Mouse (Mus musculus) adrenal gland, postnatal 36 days (tissue): ENCODE measurements around the gene Mark2. TPM values are rescaled to one million over a fixed set of nuclear protein-coding genes. Genes with fewer than 3 reads are reported as not detected.
"Not testable (repeated sequence)": the region's sequence is repeated elsewhere in the genome, so short reads cannot be mapped to it uniquely, and the experiment has no call there.

Source experiments
- DNase-seq, 2 experiments: peaks; one replicate each; pipeline ENCODE4 v3.0.0; 2021; ENCODE audit warnings: mixed read lengths in 1 of 2
- long read RNA-seq, 2 experiments: library from polyadenylated mRNA; stranded (forward); transcript quantifications; one replicate each; pipeline ENCODE4 v2.0.0; 2021; ENCODE audit warnings: borderline sequencing depth in 2 of 2
- total RNA-seq, 2 experiments: library from RNA; stranded (reverse); gene quantifications; 2 replicates each; pipeline ENCODE4 v1.2.3; 2021

Mark2 gene
- 10 to 100 TPM; 71.9 to 76.4 TPM for total RNA-seq
- long read RNA-seq, experiment 1, full-length matches to known transcripts, result 26 of 44 reads
- long read RNA-seq, experiment 1, partial matches to known transcripts, result 3 of 44 reads
- long read RNA-seq, experiment 1, other reads (novel, unspliced or antisense), result 15 of 44 reads
- long read RNA-seq, experiment 2, full-length matches to known transcripts, result 13 of 24 reads
- long read RNA-seq, experiment 2, partial matches to known transcripts, result 0 of 24 reads
- long read RNA-seq, experiment 2, other reads (novel, unspliced or antisense), result 11 of 24 reads

GRCm38 (mm10) chr19:7341512-7342397, at the start of gene Mark2:
TSS of gene Mark2 (minus strand) at chr19:7341860.
- DNase-seq, result peak; percentile 99

DNA sequence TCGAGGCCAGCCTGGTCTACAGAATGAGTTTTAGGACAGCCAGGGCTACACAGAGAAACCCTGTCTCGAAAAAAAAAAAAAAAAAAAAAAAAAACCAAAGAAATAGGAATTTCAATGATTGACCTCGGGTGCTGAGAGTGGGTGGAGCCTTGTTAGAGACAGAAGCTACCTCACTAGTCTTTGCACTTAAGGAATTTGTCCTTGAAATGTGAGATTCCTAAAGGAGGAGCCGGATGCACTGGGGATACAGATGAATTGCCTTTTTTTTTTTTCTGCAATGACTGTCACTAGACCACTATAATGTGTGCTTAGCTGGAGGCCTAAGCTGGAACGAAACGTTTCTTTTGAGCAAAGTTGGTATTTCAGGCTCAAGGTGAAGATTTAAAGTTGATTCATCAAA, 46.8 kb upstream of the Mark2 start:
- no peak for DNase-seq

DNA sequence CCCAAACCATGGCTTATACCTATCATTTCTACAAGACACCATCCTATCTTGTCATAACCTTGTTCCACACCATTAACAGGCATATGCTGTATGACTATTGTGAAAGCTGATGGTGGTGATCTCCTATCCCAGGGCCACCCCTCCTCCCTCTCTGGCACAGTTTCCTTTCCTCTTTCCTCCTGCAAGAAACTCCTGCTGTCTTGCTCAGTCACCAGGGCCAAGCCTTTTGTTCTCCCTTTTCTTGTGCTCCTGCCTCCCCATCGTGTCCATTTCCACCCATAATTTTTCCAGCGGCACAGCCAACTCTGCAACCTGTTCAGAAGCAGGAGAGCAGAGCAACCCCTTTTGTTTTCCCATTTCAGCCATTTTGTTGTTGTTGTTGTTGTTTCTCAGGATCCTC, 44.4 kb upstream of the Mark2 start:
- no peak for DNase-seq

- peak; percentile 100 for DNase-seq
Measured at GRCm38 (mm10) chr19:7382903-7383865, 41.5 kb upstream of the Mark2 start, which contains the start of gene Spindoc. TSS of gene Spindoc (minus strand) at chr19:7382994.

DNA sequence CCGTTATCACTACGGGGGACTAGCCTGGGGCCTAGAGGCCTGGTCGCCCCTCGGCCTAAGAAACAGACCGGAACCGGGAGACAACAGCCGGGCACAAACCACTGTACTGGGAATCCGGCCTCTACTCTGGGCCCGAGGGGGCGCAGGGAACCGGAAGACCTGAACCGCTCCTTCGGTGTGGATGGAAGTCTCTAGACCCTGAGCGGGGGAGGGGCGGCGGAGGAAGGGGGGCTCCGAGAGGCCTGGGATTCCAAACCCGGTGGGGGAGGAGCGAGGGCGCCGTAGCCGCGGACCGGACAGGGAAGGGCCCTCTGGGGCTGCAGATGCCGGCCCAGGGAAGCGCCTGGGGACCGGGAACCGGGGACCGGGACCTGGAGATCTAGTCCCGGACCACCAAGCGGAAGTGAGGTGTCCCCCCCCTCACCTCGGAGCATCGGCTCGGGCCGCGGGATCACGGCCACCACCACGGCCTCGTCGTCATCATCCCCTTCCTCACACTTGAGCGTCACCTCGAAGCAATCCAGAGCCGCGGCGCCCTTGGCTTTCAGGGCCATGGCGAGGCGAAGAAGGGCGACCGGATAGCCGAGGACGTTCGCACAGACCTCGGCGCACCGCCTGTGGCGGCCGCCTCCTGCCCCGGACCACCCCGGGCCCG, 40.7 kb upstream of the Mark2 start:
- peak; percentile 68 to 78 for DNase-seq

GRCm38 (mm10) chr19:7381906-7382247, 40.2 kb upstream of the Mark2 start:
- DNase-seq, result no peak

GRCm38 (mm10) chr19:7377639-7378038, 36.0 kb upstream of the Mark2 start:
- DNase-seq, result no peak

DNA sequence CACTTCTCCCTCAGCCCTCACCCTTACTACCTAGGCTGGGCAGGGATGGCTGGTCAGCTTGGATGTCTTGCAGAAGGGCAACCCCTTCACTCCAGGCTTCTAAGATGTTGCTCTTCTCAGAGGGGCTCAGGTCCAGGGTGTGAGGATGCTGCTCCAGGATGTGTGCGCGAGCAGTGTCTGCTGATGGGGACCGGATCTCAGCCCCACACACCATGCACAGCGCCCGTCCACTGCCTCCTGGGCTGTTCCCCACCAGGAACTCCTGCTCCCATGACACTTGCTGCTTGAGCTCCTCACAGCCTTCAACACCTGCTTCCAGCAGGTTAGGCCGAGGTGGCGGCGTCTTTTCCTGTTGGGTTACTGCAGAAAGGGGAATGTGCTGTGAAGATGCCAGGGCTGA, 32.8 kb upstream of the Mark2 start:
- DNase-seq, result no peak

DNA sequence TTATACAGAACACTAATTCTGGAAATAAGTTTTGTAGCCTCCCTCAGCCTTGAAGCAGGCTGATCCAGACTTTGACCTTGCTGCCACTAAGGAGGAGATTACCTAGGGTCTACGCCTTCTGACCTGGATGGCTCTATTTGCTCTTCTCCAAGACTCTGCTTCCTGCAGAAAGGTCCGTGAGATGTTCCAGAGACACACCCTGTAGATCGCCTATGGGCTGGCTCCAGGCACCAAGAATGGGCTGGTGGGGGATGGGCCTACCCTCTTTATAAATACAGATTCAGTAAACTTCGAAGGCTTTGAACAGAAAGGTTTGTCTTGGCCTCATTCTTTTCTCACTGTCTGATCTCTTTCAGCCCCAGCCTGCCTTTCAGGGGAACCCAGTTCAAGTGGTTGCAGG, 27.8 kb upstream of the Mark2 start:
- not testable (repeated sequence) for DNase-seq

DNA sequence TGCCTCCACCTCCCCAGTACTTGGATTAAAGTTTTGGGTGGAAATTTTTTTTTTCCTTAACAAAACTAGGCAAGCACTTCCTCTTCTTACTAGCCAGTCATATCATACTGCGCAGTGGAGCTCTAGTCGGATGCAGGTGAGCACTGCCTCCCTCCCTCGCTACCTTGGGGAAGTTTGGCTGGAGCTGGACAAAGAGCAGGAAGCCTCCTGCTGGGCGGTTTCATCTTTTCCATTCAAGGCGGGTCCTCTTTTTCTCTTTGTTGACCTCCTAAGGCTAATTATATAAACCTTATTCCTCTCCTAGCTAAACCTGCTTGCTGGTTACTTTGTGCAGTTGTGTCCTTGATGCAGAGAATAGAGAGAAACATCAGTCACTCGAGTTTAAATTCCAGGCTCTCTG, 12.0 kb upstream of the Mark2 start:
- no peak for DNase-seq

DNA sequence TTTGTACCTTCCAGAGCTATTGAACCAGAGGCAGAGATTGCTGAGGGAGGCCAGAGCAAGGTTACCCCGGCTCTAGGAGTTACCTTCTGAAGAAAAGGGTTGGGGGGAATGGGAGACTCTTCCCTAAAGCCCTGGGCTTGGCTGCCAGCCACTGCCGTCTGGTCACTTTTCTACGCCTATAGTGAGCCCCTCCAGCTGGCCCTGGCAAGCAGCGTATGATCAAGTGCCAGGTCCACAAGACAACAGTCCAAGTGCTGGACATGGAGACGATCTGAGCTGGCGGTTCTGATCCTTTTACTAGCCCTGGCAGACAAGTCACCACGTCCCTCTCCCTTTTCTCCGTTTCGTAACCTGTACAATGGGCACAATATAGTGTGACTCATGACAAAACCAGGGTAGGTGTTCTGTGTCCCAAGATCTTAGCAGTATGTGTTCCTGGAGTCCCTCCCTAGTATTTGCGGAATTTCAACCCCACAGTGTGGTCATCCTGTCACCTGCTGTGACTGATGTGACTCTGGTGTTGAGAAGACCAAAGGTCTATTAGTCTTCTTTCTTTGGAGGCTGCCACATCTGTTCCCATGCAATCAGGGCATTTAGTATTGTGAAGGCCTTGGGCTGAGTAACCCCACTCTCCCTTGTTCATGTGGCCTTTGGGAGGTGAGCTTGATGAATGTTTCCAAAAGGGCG, 11.3 kb upstream of the Mark2 start:
- DNase-seq, result no peak

DNA sequence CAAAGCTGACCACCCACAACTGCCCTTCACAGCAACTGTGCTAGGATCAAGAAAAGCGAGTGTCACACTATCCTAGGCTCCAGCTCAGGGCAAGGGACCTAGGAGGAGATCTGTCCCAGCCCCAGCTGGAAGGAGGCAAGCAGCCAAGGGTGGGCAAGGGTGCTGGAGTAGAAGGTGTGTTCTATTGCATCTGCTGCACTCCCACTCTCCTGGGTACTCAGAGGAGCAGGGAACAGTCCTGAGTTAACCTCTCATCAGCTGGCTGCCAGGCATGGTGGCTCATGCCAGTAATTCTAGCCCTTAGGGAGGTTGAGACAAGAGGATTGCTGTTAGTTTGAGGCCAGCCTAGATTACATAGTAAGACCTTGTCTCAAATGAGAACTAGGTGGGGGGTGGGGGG, 8.3 kb upstream of the Mark2 start:
- peak in 1 of 2 experiments; percentile 47 for DNase-seq

- peak; percentile 22 to 46 for DNase-seq
Measured at GRCm38 (mm10) chr19:7345235-7345755, 3.6 kb upstream of the Mark2 start.

DNA sequence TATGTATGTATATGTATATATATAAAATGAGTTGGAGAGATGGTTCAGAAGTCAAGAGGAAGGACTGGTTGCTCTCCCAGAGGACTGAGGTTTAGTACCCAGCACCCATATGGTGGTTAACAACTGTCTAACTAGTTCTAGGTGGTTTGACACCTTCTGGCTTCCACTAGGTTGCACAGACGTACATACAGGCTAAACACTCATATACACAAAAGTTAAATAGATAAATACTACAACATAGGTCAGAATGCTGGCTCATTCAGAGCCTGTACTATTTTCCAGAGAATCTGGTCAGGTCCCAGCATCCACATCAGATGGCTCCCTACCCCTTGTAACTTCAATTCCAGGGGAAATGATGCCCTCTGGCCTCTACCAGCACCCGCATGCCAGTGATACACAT, 986 bp upstream of the Mark2 start:
- no peak for DNase-seq

GRCm38 (mm10) chr19:7340780-7341475, 732 bp downstream of the Mark2 start:
- peak in 1 of 2 experiments; percentile 23 for DNase-seq

GRCm38 (mm10) chr19:7340371-7340779, 1.3 kb downstream of the Mark2 start:
- DNase-seq, result peak; percentile 29 to 33

GRCm38 (mm10) chr19:7339867-7340266, 1.8 kb downstream of the Mark2 start:
- DNase-seq, result no peak

- DNase-seq, result peak; percentile 61 to 68
Measured at GRCm38 (mm10) chr19:7339026-7339425, 2.6 kb downstream of the Mark2 start.

DNA sequence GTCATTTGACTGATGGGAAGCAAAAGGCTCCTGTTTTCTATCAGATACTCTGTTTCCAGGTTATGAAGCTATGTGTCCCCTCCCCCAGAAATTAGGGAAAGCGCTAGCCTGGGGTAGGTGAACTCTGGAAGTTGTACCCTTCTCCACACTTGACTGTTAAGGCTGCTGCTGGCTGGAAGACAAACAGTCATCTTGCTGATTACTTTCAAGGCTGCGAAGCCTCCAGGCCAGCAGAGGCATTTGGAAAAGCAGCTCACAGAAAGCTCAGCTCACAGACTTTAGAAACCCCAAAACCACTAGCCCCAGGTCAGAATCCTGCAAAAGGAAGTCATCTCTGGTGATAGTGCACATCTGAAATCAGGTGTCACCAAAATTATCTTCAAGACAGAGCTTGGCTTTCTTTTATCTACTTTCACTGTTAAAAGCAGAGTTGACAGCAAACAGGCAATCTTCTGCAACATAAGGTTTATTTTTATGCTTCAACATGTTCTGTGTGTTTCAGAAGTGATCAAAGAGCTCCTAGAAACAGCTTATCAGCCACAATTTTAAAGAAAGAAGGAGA, 3.8 kb downstream of the Mark2 start:
- DNase-seq, result peak; percentile 41 to 52

DNA sequence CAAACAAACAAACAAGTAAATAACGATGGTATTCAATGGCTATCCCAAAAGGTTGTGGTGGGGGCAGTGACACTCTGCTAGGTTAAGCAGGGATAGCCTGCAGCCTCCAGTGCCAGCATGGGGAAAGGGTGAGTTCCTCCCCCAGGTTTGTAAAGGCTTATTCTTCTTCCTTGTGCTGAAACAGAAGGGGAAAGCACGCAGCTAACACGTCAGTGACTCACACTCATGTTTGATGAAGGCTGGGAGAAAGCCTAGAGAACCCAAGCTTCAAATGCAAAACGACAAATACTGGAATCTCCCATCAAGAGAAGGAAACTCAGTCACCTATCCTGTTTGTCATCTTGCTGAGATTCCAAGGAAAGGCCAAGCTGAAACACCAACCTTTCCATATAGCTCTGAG, 6.0 kb downstream of the Mark2 start:
- DNase-seq, result no peak
